Mouse (Mus musculus) bone marrow macrophage, adult 2 months (primary cell): ENCODE results near the gene 2310034G01Rik. TPM values are rescaled to one million over a fixed set of nuclear protein-coding genes. Genes with fewer than 3 reads are reported as not detected.
A peak's percentile ranks its signal among the peaks of the same experiment; 100 is the strongest.

ENCODE experiments used
- H3K27ac ChIP-seq: 2 replicates; pipeline ENCODE4 v1.5.1; 2012; ENCODE audit warnings: low read depth, low read length; ENCODE audit not compliant: insufficient read depth
- H3K4me1 ChIP-seq: 2 replicates; pipeline ENCODE4 v1.6.1; 2012; ENCODE audit warnings: low read length; ENCODE audit not compliant: control insufficient read depth, insufficient read depth
- H3K4me3 ChIP-seq: 2 replicates; pipeline ENCODE4 v1.5.1; 2012; ENCODE audit warnings: mild to moderate bottlenecking, low read length, moderate library complexity; ENCODE audit not compliant: insufficient read depth
- CTCF ChIP-seq: IDR thresholded peaks from 2 replicates; pipeline ENCODE4 v1.5.1; 2012; ENCODE audit warnings: low read depth, mild to moderate bottlenecking, low read length, moderate library complexity
- POLR2A ChIP-seq: IDR thresholded peaks from 2 replicates; pipeline ENCODE4 v1.6.1; 2012; ENCODE audit warnings: mild to moderate bottlenecking, low read depth, low read length, borderline replicate concordance
- polyA plus RNA-seq: library from polyadenylated mRNA; stranded (reverse); fragments of >200 nt; gene quantifications from 2 replicates; pipeline ENCODE4 v1.2.4, GENCODE M21; 2012; ENCODE audit not compliant: missing spikeins, insufficient read depth, insufficient read length

2310034G01Rik gene
- polyA plus RNA-seq, 1 experiment, result 0.67 TPM

DNA sequence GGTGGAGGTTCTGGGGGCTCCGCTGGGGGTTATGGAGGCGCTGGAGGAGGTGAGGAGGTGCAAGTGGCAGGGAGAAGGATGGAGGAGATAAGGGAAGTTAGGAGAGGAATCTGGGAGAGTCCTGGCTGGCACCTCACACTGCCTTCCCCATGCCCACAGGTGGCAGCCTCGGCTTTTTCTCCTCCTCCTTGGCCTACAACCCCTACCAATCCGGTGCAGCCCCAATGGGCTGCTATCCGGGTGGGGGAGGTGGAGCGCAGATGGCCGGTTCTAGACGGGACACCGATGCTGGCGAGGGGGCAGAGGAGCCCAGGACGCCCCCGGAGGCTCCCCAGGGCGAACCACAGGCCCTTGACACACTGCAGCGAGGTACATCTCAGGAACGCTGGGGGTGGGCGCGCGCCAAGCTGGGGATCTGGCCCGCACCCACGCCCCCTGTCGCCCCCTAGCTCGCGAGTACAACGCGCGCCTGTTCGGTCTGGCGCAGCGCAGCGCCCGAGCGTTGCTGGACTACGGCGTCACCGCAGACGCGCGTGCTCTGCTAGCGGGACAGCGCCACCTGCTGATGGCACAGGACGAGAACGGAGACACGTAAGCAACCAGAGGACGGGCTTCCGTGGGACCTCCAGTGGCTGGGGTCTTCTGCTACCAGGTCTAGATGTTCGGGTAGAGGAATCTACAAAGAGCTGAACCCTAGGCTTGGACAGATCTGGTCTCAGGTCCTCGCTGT is 41.2 kb downstream of the 2310034G01Rik start:
- H3K27ac ChIP-seq, result no peak overlapping the region
- TF ChIP-seq CTCF (peak; percentile 61), POLR2A (no peak)
- H3K4me1 ChIP-seq, result peaks cover 8% of the 10 kb centered on the region
- H3K4me3 ChIP-seq, result peak overlapping the region; percentile 28; the same call in 1 of the 2 replicates

DNA sequence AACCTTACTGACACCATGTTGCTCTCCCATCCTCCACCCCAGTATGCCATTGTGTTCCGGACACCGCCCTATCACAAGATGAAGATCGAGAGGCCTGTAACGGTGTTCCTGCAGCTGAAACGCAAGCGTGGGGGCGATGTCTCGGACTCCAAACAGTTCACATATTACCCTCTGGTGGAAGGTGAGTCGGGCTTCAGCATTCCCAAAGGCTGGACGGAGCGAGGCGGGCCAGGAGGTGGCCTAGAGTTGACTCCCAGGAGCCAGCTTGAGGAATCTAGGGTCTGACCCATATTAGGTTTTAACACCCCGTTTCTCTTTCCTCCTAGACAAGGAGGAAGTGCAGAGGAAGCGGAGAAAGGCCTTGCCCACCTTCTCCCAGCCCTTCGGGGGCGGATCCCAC is 41.8 kb downstream of the 2310034G01Rik start:
- TF ChIP-seq POLR2A (no peak), CTCF (no peak)
- H3K4me1 ChIP-seq, result peaks cover 14% of the 10 kb centered on the region
- H3K4me3 ChIP-seq, result no peak overlapping the region
- H3K27ac ChIP-seq, result no peak overlapping the region

DNA sequence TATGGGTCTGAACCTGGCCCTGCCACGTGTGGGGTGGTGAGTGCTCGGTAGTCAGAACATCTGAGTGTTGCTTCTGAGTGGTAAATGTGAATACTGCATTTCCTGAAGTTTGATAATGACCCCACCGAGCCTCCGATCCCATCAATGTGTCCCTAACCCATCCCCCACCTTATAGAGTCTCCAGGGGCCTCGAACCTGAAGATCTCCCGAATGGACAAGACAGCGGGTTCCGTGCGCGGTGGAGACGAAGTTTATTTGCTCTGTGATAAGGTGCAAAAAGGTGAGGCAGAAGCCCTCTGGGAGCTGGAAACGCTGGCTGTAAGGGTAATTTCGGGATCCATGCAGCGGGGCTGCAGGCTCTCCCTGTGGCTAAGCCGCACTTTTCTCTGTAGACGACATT is 42.3 kb downstream of the 2310034G01Rik start:
- TF ChIP-seq POLR2A, result no peak
- no peak for TF ChIP-seq CTCF
- Histone ChIP-seq H3K4me3 (no peak overlapping the region), H3K4me1 (peaks cover 15% of the 10 kb centered on the region), H3K27ac (no peak overlapping the region)

DNA sequence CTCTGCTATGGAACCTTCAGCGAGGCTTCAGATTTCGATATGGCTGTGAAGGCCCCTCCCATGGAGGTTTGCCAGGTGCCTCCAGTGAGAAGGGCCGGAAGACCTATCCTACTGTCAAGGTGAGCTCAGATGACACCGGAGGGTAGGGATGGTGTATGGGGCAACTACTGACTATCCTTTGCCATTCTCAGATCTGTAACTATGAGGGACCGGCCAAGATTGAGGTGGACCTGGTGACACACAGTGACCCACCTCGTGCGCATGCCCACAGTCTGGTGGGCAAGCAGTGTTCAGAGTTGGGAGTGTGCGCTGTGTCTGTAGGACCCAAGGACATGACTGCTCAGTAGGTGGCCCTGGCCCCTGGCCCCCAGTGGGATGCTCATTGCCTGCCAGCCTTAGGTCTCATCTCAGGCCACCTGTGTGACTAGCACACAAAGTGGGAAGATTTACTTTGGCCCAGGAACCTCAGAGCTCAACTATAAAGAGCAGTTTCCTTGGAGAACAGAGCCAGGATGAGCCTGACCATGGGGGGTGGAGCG is 43.3 kb downstream of the 2310034G01Rik start:
- H3K4me1 ChIP-seq, result peaks cover 15% of the 10 kb centered on the region
- H3K27ac ChIP-seq, result no peak overlapping the region
- no peak overlapping the region for H3K4me3 ChIP-seq
- TF ChIP-seq POLR2A, result no peak
- no peak for TF ChIP-seq CTCF

DNA sequence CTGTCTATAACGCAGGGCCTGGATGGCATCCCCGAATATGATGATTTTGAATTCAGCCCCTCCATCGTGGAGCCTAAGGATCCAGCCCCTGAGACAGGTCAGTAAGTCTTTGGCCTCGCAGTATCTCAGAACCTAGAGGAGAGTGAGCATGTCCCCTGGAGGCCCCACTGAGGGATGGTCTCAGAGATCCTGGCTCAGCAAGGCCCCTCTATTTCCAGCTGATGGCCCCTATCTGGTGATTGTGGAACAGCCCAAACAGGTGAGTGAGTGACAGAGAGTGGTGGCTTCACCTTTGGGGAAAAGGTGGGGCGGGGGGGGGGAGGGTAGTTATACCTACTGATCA is 43.9 kb downstream of the 2310034G01Rik start:
- H3K4me1 ChIP-seq, result peaks cover 15% of the 10 kb centered on the region
- H3K27ac ChIP-seq, result peak overlapping the region; percentile 48; the same call in 1 of the 2 replicates
- TF ChIP-seq POLR2A (no peak), CTCF (no peak)
- peak overlapping the region; percentile 95 for H3K4me3 ChIP-seq

DNA sequence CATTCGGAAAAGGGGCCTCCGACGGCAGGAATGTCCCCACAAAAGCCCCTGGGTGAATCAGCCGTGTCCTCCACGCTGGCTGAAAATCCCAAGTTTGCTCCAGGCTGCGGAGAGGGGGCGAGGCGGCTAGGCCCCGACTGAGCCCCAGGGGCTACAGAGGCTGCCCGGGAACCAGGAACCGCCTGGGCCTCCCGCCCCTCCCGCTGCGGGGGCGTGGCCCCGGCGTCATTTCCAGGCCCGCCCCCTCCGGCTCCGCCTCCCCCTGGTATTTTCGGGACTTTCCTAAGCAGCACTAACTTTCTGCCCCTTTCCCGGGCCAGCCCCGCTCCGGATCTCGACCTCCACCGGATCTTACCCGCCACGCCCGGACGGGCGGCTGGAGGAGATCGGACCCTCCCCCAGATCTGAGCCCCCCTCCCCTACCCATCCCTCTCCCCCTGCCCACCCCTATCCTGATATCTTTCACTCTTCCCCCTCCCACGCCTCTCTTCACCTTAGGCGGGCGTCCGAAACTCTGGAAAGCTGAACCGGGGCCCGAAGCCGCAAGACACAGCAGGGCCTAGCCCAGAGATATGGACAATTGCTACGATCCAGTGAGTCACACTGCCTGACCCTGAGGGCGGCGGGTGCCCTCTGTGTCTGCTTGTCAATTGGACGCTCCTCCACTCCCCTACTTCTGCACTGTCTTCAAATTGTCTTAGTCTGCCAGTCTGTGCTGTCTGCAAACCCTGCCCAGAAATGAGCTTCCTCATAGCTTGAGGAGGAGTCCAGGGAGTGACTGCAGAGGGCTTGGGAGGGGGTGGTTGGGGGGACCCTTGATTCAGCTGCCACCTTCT is 44.5 kb downstream of the 2310034G01Rik start:
- peak overlapping the region; percentile 95 for H3K4me3 ChIP-seq
- TF ChIP-seq POLR2A (0 out of 2 replicates have a peak, but pooled peaks have one; percentile 28), CTCF (no peak)
- peaks cover 15% of the 10 kb centered on the region for H3K4me1 ChIP-seq
- peak overlapping the region; percentile 60 for H3K27ac ChIP-seq

DNA sequence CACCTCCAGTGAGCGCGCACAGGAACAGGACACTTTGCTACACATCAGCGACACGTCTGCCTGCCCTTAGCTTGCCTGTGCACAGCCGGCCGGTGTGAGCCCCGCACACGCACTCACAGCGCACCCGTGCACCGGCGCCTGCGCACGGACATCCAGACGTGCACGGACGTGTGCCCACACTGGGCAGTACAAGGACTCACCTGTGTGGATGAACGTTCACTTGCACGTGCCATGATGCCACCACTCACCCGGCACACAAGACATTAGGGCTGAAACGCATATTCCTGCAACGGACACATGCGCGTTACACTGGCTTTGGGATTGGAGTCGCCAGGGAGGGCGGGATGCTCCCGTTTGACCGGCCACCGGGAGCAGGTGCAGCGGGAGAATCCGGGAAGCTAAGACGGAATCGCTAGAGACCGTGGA is 45.2 kb downstream of the 2310034G01Rik start:
- TF ChIP-seq POLR2A, result no peak
- no peak for TF ChIP-seq CTCF
- Histone ChIP-seq H3K4me3 (peak overlapping the region; percentile 95), H3K4me1 (peaks cover 15% of the 10 kb centered on the region), H3K27ac (peak overlapping the region; percentile 60)

DNA sequence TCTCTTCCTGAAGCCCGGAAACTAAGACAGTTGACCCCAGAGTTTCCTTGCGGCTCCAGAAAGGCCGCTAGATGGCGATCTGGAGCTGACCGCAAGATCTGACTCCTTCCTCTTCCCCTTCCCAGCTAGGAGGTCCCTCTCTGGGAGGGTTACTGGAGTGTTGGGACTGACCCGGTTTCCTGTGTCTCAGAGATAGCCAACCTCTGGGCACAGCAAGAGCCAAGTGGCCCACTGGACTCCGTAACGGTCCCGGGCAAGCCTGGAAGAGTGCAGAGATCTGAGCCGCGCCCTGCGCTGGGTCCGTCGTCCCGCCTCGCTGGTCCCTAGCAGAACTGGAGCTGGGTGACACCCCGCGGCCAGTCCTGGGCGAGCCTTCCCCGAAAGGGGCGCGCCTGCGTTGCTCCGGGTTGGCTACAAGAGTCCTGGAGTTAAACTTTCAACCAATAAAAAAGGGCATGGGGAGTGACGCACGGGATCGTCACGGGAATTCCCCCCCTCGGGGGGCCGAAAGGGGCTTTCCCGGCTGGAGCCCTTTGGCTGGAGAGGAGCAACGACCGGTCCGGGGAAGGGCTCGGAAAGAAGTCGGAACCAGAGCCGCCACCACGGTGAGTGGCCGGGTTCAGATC is 45.8 kb downstream of the 2310034G01Rik start, which contains the start of gene Nfkb2:
Gene Nfkb2 (plus strand): TSS at position 105 of the 626 bp plus-strand sequence.
- Histone ChIP-seq H3K4me1 (peaks cover 15% of the 10 kb centered on the region), H3K4me3 (peak within 1 kb of the TSS; percentile 95), H3K27ac (peak within 1 kb of the TSS; percentile 76)
- TF ChIP-seq CTCF (peak; percentile 77), POLR2A (peak; percentile 35; the same call in 1 of the 2 replicates)

DNA sequence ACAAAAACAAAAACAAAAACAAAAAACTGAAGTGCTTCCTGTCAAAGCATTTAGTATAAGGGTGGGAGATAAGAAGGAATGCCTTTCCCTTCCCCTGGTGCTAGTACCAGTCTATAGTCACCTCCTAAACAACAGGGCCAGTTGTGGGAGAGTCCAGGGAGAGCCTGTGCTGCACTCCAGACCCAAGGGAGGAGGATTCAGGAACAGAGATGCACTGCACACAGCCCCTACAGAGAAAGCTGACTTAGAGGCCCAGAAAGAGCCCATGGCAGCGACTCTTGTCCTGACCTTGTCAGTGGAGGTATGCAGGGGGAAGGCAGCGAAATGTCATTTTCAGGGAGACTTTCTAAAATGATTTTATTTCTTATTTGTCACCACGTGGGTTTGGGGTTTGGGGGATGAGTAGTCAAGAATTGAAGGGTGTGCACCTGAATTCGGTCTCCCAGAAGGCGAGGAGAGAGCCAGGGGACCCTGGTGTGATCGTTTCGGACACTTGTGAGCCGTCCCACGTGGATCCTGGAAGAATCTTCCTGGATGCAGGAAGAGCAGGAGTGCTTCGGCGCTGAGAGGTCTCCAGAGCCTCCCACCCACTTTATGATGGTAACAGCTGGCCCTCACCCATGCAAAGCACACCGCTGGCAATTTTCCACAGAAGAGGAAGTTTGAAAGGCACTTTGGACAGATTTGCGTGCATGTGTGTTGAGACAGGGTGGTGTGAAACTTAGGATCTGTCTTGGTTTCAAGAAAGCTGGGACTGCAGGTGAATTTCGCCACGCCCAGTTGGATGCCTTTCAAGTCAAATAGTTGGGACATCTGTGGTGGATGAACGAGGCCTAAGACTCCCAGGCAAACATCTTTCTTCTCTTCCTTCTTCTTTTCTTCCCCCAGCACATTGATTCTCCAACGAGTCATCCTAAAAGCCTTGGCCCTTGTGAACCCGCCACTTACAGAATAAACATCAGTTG is 46.6 kb downstream of the 2310034G01Rik start:
- Histone ChIP-seq H3K4me3 (peak overlapping the region; percentile 95), H3K4me1 (peaks cover 11% of the 10 kb centered on the region), H3K27ac (peak overlapping the region; percentile 76)
- TF ChIP-seq POLR2A, result no peak
- TF ChIP-seq CTCF, result no peak

DNA sequence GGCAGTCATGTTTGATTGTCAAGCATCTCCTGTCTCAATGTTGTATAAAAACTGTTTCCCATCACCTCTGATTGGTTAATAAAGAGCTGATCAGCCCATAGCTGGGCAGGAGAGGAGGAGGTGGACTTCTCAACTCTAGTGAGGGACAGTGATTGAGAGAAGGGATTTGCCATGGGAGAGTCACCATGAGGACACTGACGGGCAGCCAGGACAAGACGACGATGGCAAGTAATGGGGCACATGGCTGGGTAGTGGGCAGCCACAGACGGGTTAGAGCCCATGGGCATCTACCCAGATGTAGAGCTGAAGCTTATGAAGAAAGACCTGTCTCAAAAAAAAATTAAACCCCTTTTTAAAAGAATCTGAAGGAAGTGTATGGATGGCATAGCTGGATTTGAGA is 47.6 kb downstream of the 2310034G01Rik start:
- peaks cover 11% of the 10 kb centered on the region for H3K4me1 ChIP-seq
- no peak overlapping the region for H3K4me3 ChIP-seq
- no peak for TF ChIP-seq CTCF
- no peak for TF ChIP-seq POLR2A
- H3K27ac ChIP-seq, result no peak overlapping the region
